Mouse (Mus musculus) G1E (cell line): Measurements from ENCODE around the gene Gse1. TPM values are rescaled to one million over a fixed set of nuclear protein-coding genes. Genes with fewer than 3 reads are reported as not detected.

Source experiments
- ATAC-seq: 2 replicates; pipeline ENCODE4 v1.8.0; 2016; ENCODE audit warnings: mild to moderate bottlenecking; ENCODE audit not compliant: insufficient number of reproducible peaks, poor library complexity, low FRiP score, severe bottlenecking; ENCODE audit errors: extremely low read depth
- DNase-seq: peaks from one replicate; pipeline ENCODE4 v3.0.0; 2012; ENCODE audit warnings: low spot score
- H3K27me3 ChIP-seq: 2 replicates; pipeline ENCODE4 v1.6.1; 2012; ENCODE audit warnings: mild to moderate bottlenecking, low read length, inconsistent platforms; ENCODE audit not compliant: insufficient read depth
- H3K36me3 ChIP-seq: replicated peaks from 2 replicates; pipeline ENCODE3; 2012; ENCODE audit warnings: mild to moderate bottlenecking, inconsistent platforms
- H3K4me1 ChIP-seq: 2 replicates; pipeline ENCODE4 v1.6.1; 2012; ENCODE audit warnings: low read depth, low read length, inconsistent platforms, mixed read lengths; ENCODE audit not compliant: insufficient read depth
- H3K4me3 ChIP-seq: 2 replicates; pipeline ENCODE4 v1.5.1; 2012; ENCODE audit warnings: low read depth, mild to moderate bottlenecking, inconsistent platforms, low read length, moderate library complexity, mixed read lengths
- H3K9me3 ChIP-seq: replicated peaks from 2 replicates; pipeline ENCODE4 v1.6.1; 2012; ENCODE audit warnings: inconsistent platforms
- CTCF ChIP-seq: IDR thresholded peaks from 2 replicates; pipeline ENCODE4 v1.5.1; 2012; ENCODE audit warnings: low read depth, low read length, inconsistent platforms, mixed read lengths
- GATA1 ChIP-seq: IDR thresholded peaks from 2 replicates; pipeline ENCODE4 v1.6.1; 2012; ENCODE audit warnings: borderline replicate concordance, low read length, inconsistent platforms, mixed read lengths
- GATA2 ChIP-seq: IDR thresholded peaks from 2 replicates; pipeline ENCODE4 v1.6.1; 2012; ENCODE audit warnings: low read depth, low read length, inconsistent platforms, borderline replicate concordance
- POLR2AphosphoS5 ChIP-seq: IDR thresholded peaks from 2 replicates; pipeline ENCODE4 v1.6.1; 2012; ENCODE audit warnings: low read depth, low read length, inconsistent platforms; ENCODE audit not compliant: insufficient replicate concordance
- TAL1 ChIP-seq: conservative IDR thresholded peaks from 2 replicates; pipeline ENCODE4 v1.6.1; 2012; ENCODE audit warnings: low read depth, low read length, inconsistent platforms, mixed read lengths
- polyA plus RNA-seq: library from polyadenylated mRNA; stranded (reverse); fragments of >175 nt; gene quantifications from 2 replicates; pipeline ENCODE4 v1.2.3, GENCODE M21; 2012
- total RNA-seq, 2 experiments: library from RNA; stranded (forward) in 1 of 2; stranded (reverse) in 1 of 2; fragments of 200-1000 nt in 1 of 2; fragments of >200 nt in 1 of 2; fragmentation: Nextera tagmentation in 1 of 2; gene quantifications; 2 replicates each; pipeline ENCODE4 v1.2.3; 2014 to 2017

Gse1 gene
- total and polyA plus RNA-seq, 3 experiments: 6.3 to 106 (median 48.4) TPM

DNA sequence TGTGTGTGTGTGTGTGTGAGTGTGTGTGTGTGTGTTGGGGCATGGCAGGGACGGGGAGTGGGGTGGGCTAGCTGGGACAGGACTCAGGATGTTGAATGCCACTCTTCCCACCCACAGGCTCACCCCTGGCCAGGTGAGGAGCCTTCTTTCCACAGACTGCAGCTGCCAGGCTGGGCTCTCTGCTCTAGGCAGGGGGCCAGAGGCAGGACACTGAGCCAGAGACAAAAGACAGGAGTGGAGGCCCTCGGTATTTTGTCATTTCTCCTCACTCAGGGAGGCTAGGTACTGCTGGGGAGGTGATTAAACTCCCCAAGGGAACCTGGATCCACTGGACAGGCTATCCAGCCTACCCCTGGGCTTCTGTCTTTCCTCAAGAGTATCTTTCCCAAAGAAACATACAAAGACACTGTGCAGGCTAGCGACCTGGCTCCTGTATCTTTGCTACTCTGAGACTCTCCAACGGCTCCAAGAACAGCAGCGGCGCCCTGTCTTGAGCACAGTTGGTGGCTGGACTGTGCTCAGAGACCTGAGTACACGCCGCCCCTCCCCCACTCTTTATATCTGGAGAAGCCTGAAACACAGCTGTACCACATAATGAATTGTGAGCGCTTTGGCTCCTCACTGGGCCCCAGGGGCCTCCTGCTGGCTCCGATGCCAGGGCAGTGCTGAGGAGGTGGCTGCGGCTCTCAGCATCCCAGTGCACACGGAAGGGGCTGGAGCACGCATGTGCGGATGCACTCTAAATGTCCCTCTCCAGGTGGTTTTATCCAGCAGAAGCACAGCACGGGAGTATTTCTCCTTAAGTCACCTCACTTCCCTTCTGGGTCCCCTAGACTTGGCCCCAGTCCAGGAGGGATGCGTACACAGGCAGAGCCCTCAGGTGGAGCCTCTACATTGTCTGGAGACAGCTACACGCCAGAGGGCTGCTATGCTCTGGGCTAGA, 43.1 kb upstream of the Gse1 start:
- H3K4me1 ChIP-seq: no peaks in the 10 kb centered on the region
- no peak overlapping the region for H3K4me3 ChIP-seq
- peaks cover 9% of the 10 kb centered on the region for H3K27me3 ChIP-seq
- no peak for TF ChIP-seq TAL1
- TF ChIP-seq GATA1: no peak
- no peak for TF ChIP-seq CTCF
- no peak for TF ChIP-seq POLR2AphosphoS5
- no peak for TF ChIP-seq GATA2
- DNase-seq (no peak), ATAC-seq (no peak)
- H3K36me3 ChIP-seq: no peaks in the 10 kb centered on the region
- no peaks in the 10 kb centered on the region for H3K9me3 ChIP-seq

DNA sequence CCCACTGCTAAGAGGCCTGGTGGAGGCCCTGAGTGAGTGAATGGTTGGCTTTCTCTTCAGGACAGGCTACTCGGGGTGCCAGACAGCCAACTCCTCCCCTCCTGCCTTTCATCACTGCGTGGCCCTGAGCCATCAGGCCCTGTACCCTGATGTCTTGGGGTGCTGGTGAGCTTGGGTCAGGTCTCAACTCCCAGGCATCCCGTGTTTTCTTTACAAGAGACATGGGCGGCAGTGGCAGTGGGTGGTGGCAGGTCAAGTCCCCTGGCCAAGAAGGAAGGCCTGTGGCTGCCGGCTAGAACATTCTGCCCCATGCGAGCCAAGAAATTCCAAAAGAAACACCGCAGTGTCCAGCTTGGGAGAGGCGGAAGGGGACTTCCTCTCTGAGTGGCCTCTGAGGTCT, 41.8 kb upstream of the Gse1 start:
- Histone ChIP-seq H3K9me3 (no peaks in the 10 kb centered on the region), H3K4me3 (no peak overlapping the region), H3K4me1 (no peaks in the 10 kb centered on the region), H3K36me3 (no peaks in the 10 kb centered on the region), H3K27me3 (peaks cover 3% of the 10 kb centered on the region; the same call in 1 of the 2 replicates)
- ATAC-seq: no peak
- no peak for DNase-seq
- TF ChIP-seq CTCF (no peak), GATA1 (no peak), POLR2AphosphoS5 (no peak), TAL1 (no peak), GATA2 (no peak)

DNA sequence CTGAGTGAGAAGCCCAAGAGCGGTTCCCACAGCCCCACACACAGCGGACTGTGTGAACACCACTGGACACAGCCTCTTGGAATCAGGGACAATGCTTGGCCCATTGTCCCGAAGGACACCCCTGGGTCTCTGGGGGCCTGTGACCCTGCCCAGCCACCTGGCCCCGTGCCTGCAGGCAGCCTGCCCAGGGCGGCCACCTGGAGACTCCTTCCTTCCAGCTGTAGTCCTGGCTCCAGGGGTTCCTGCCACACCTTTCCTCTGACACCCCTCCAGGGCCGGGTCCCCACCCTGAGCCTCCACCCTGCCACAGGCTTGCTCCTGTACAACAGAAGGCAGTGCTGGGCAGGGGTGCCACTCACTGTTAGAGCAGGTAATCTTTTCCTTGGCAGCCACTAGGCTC, 39.7 kb upstream of the Gse1 start:
- Histone ChIP-seq H3K4me3 (no peak overlapping the region), H3K36me3 (no peaks in the 10 kb centered on the region), H3K27me3 (no peaks in the 10 kb centered on the region; the same call in 1 of the 2 replicates), H3K9me3 (no peaks in the 10 kb centered on the region), H3K4me1 (no peaks in the 10 kb centered on the region; the same call in 1 of the 2 replicates)
- TF ChIP-seq POLR2AphosphoS5: no peak
- ATAC-seq: no peak
- DNase-seq: no peak

DNA sequence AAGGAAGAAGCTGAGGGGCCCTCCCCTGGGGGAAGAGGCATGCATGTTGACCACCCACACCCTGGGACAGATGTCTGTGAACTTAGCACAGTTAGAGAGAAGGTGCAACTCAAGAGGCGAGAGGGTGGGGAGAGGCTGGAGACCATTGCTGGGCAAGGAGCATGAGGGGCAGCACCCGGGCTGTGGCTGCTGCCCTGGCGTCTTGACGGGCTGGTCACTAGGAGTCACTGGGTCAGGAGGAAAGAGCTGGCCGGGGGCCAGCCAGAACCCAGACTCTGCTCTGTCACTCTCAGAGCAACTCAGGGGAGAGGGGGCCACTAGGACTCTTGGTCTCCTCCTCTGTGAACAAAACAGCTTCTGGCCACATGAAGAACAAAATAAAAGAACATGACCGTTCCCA, 38.8 kb upstream of the Gse1 start:
- TF ChIP-seq GATA1: no peak
- no peak for TF ChIP-seq CTCF
- TF ChIP-seq GATA2: no peak
- TF ChIP-seq TAL1: no peak
- no peak for TF ChIP-seq POLR2AphosphoS5
- H3K4me3 ChIP-seq: no peak overlapping the region
- DNase-seq (no peak), ATAC-seq (no peak)
- H3K36me3 ChIP-seq: no peaks in the 10 kb centered on the region
- H3K4me1 ChIP-seq: no peaks in the 10 kb centered on the region; the same call in 1 of the 2 replicates
- H3K27me3 ChIP-seq: no peaks in the 10 kb centered on the region; the same call in 1 of the 2 replicates
- H3K9me3 ChIP-seq: no peaks in the 10 kb centered on the region

DNA sequence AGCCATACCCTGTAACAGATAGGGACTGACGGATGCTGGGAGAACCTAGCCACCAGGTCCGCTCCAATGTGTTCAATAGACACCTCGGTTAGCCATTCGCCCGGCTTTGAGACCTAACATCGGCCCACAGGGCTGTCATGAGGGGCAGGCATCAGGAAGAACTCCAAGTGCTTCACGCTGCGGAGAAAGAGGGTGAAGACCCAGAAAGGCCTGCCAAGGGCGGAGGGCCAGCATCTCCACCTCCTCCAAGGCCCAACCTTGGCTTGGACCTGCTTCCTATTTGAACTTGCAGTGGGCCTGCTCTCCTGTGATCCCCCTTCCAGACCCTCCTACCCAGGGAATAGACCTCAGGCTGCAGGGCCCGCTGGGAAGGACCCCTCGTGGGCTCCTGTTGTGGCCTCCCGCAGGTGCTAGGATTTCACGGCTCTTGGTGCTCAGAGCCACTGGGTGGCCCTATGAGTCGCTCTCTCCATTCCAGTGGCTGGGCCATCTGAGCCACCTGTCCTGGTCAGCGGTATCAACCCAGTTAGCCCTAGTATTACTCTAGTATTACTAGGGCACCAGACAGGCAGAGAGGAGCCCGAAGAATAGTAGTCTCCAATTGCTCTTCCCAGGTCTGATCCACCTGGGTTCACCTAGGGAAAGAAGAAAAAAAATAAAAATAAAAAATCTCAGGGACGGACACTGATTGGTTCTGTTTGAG, 38.0 kb upstream of the Gse1 start:
- no peak overlapping the region for H3K4me3 ChIP-seq
- DNase-seq (no peak), ATAC-seq (no peak)
- no peaks in the 10 kb centered on the region for H3K27me3 ChIP-seq
- H3K4me1 ChIP-seq: no peaks in the 10 kb centered on the region; the same call in 1 of the 2 replicates
- no peak for TF ChIP-seq POLR2AphosphoS5
- no peak for TF ChIP-seq GATA1
- TF ChIP-seq GATA2: no peak
- no peak for TF ChIP-seq CTCF
- TF ChIP-seq TAL1: no peak
- H3K9me3 ChIP-seq: no peaks in the 10 kb centered on the region
- H3K36me3 ChIP-seq: no peaks in the 10 kb centered on the region

DNA sequence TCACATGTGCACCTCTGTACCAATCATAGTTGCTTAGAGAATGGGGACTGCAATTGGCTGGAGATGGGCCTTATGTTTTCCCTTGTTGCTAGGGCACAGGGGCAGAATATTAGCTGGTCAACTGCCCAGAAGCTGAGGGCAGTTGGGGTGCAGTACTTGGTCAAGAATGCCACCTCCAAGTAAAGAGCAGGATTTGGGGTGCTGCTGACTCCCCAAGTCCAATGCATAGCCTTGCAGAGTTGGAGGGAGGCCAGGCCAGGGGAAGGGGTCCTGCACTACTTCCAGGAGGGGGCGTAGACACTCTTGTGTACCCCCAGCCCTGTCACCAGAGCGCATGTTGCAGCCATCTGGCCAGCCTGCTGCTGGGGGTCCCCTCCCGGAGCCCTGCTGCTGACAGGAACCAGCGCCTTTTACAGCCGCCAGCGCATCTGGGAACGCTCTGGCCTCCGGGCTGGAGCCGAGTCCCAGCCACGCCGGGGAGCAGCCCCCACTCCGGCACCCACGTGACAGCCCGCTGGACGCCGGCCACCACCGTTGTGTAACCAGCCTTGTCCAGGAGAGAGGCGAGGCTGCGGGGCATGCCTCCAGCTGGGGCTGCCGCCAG, 37.3 kb upstream of the Gse1 start:
- no peak overlapping the region for H3K4me3 ChIP-seq
- ATAC-seq (no peak), DNase-seq (no peak)
- no peaks in the 10 kb centered on the region for H3K36me3 ChIP-seq
- TF ChIP-seq GATA1 (no peak), TAL1 (no peak), POLR2AphosphoS5 (no peak), GATA2 (no peak), CTCF (no peak)
- no peaks in the 10 kb centered on the region for H3K9me3 ChIP-seq
- H3K27me3 ChIP-seq: no peaks in the 10 kb centered on the region
- H3K4me1 ChIP-seq: no peaks in the 10 kb centered on the region; the same call in 1 of the 2 replicates
